Mouse (Mus musculus): Measurements from ENCODE around the gene Foxf2. TPM values are rescaled to one million over a fixed set of nuclear protein-coding genes. Genes with fewer than 3 reads are reported as not detected.

Foxf2 gene
- polyA plus RNA-seq, 1 experiment = not detected

- H3K4me3 ChIP-seq (ENCODE audit: control insufficient read depth, low read depth, low read length) = no peak overlapping the region
- no peak overlapping the region for H3K27ac ChIP-seq (ENCODE audit: control insufficient read depth, insufficient read depth, low read depth, low read length)
- H3K27me3 ChIP-seq (ENCODE audit: control insufficient read depth, insufficient read depth, low read length) = no peaks in the 10 kb centered on the region
- H3K4me1 ChIP-seq (ENCODE audit: control insufficient read depth, insufficient read depth, low read length) = no peaks in the 10 kb centered on the region
- no peaks in the 10 kb centered on the region for H3K36me3 ChIP-seq (ENCODE audit: control insufficient read depth, insufficient read depth, low read length)
- no peak for TF ChIP-seq POLR2A (IDR thresholded peaks at IDR 0.05; ENCODE audit: control insufficient read depth, low read depth, low read length)
- no peak for TF ChIP-seq CTCF (IDR thresholded peaks at IDR 0.05; ENCODE audit: control insufficient read depth, insufficient read depth, insufficient replicate concordance, low read depth, low read length)
Observed at GRCm38 (mm10) chr13:31603964-31604363, 21.7 kb upstream of the Foxf2 start.

GRCm38 (mm10) chr13:31614724-31615465 lies 10.7 kb upstream of the Foxf2 start:
- Histone ChIP-seq H3K27ac (ENCODE audit: control insufficient read depth, insufficient read depth, low read depth, low read length) (no peak overlapping the region), H3K27me3 (ENCODE audit: control insufficient read depth, insufficient read depth, low read length) (peaks cover 10% of the 10 kb centered on the region), H3K36me3 (ENCODE audit: control insufficient read depth, insufficient read depth, low read length) (no peaks in the 10 kb centered on the region), H3K4me1 (ENCODE audit: control insufficient read depth, insufficient read depth, low read length) (peaks cover 4% of the 10 kb centered on the region; the same call in 1 of the 2 replicates), H3K4me3 (ENCODE audit: control insufficient read depth, low read depth, low read length) (no peak overlapping the region)
- TF ChIP-seq CTCF (IDR thresholded peaks at IDR 0.05; ENCODE audit: control insufficient read depth, insufficient read depth, insufficient replicate concordance, low read depth, low read length) = no peak
- TF ChIP-seq POLR2A (IDR thresholded peaks at IDR 0.05; ENCODE audit: control insufficient read depth, low read depth, low read length) = no peak

GRCm38 (mm10) chr13:31615561-31616165 lies 10.0 kb upstream of the Foxf2 start:
- TF ChIP-seq CTCF (IDR thresholded peaks at IDR 0.05; ENCODE audit: control insufficient read depth, insufficient read depth, insufficient replicate concordance, low read depth, low read length) (no peak), POLR2A (IDR thresholded peaks at IDR 0.05; ENCODE audit: control insufficient read depth, low read depth, low read length) (no peak)
- Histone ChIP-seq H3K4me3 (ENCODE audit: control insufficient read depth, low read depth, low read length) (no peak overlapping the region), H3K27me3 (ENCODE audit: control insufficient read depth, insufficient read depth, low read length) (peaks cover 10% of the 10 kb centered on the region), H3K36me3 (ENCODE audit: control insufficient read depth, insufficient read depth, low read length) (no peaks in the 10 kb centered on the region), H3K4me1 (ENCODE audit: control insufficient read depth, insufficient read depth, low read length) (peaks cover 4% of the 10 kb centered on the region; the same call in 1 of the 2 replicates), H3K27ac (ENCODE audit: control insufficient read depth, insufficient read depth, low read depth, low read length) (no peak overlapping the region)

GRCm38 (mm10) chr13:31618001-31618400 lies 7.6 kb upstream of the Foxf2 start:
- no peak overlapping the region for H3K4me3 ChIP-seq (ENCODE audit: control insufficient read depth, low read depth, low read length)
- H3K4me1 ChIP-seq (ENCODE audit: control insufficient read depth, insufficient read depth, low read length) = peaks cover 4% of the 10 kb centered on the region; the same call in 1 of the 2 replicates
- TF ChIP-seq POLR2A (IDR thresholded peaks at IDR 0.05; ENCODE audit: control insufficient read depth, low read depth, low read length) = no peak
- no peak for TF ChIP-seq CTCF (IDR thresholded peaks at IDR 0.05; ENCODE audit: control insufficient read depth, insufficient read depth, insufficient replicate concordance, low read depth, low read length)
- H3K36me3 ChIP-seq (ENCODE audit: control insufficient read depth, insufficient read depth, low read length) = no peaks in the 10 kb centered on the region
- no peak overlapping the region for H3K27ac ChIP-seq (ENCODE audit: control insufficient read depth, insufficient read depth, low read depth, low read length)
- peaks cover 10% of the 10 kb centered on the region for H3K27me3 ChIP-seq (ENCODE audit: control insufficient read depth, insufficient read depth, low read length)

GRCm38 (mm10) chr13:31618416-31618815 lies 7.2 kb upstream of the Foxf2 start:
- no peaks in the 10 kb centered on the region for H3K36me3 ChIP-seq (ENCODE audit: control insufficient read depth, insufficient read depth, low read length)
- H3K27me3 ChIP-seq (ENCODE audit: control insufficient read depth, insufficient read depth, low read length) = peaks cover 10% of the 10 kb centered on the region
- H3K27ac ChIP-seq (ENCODE audit: control insufficient read depth, insufficient read depth, low read depth, low read length) = no peak overlapping the region
- TF ChIP-seq POLR2A (IDR thresholded peaks at IDR 0.05; ENCODE audit: control insufficient read depth, low read depth, low read length) = no peak
- peak; percentile 69; the same call in 1 of the 2 replicates for TF ChIP-seq CTCF (IDR thresholded peaks at IDR 0.05; ENCODE audit: control insufficient read depth, insufficient read depth, insufficient replicate concordance, low read depth, low read length)
- H3K4me1 ChIP-seq (ENCODE audit: control insufficient read depth, insufficient read depth, low read length) = peaks cover 4% of the 10 kb centered on the region; the same call in 1 of the 2 replicates
- H3K4me3 ChIP-seq (ENCODE audit: control insufficient read depth, low read depth, low read length) = peak overlapping the region; percentile 3; the same call in 1 of the 2 replicates

- Histone ChIP-seq H3K4me3 (ENCODE audit: control insufficient read depth, low read depth, low read length) (no peak overlapping the region), H3K27me3 (ENCODE audit: control insufficient read depth, insufficient read depth, low read length) (peaks cover 10% of the 10 kb centered on the region), H3K36me3 (ENCODE audit: control insufficient read depth, insufficient read depth, low read length) (no peaks in the 10 kb centered on the region), H3K27ac (ENCODE audit: control insufficient read depth, insufficient read depth, low read depth, low read length) (no peak overlapping the region), H3K4me1 (ENCODE audit: control insufficient read depth, insufficient read depth, low read length) (peaks cover 4% of the 10 kb centered on the region; the same call in 1 of the 2 replicates)
- TF ChIP-seq CTCF (IDR thresholded peaks at IDR 0.05; ENCODE audit: control insufficient read depth, insufficient read depth, insufficient replicate concordance, low read depth, low read length) (no peak), POLR2A (IDR thresholded peaks at IDR 0.05; ENCODE audit: control insufficient read depth, low read depth, low read length) (no peak)
Observed at GRCm38 (mm10) chr13:31618919-31619655, 6.5 kb upstream of the Foxf2 start.

Measured in testis, adult 2 months (tissue).